Mouse (Mus musculus): ENCODE results near the gene Cfhr1.

- TF ChIP-seq CTCF (IDR thresholded peaks at IDR 0.05; ENCODE audit: control insufficient read depth, insufficient read depth, low read length) (no peak), POLR2A (IDR thresholded peaks at IDR 0.05; ENCODE audit: borderline replicate concordance, control insufficient read depth, low read depth, low read length) (no peak)
These were observed 11.5 kb downstream of the Cfhr1 start for GRCm38 (mm10) chr1:139548536-139548935.

Measured in bone marrow, adult 2 months (tissue).